Mouse (Mus musculus) Patski (cell line): ENCODE measurements around the gene Dtnbp1. TPM values are rescaled to one million over a fixed set of nuclear protein-coding genes. Genes with fewer than 3 reads are reported as not detected.

Source experiments
- ATAC-seq: fragments of 100-300 bp; one replicate; pipeline ENCODE4 v1.8.0; 2021
- CTCF ChIA-PET: fragments of 350-600 bp; sonication (Branson Sonifier 250); formaldehyde crosslinking; loops from one replicate; lab custom pipeline; 2022; ENCODE audit warnings: inconsistent platforms; lab: Charles Lee
- POLR2A ChIA-PET: fragments of 350-600 bp; sonication (Branson Sonifier 250); formaldehyde crosslinking; loops from one replicate; lab custom pipeline; 2022; ENCODE audit warnings: antibody characterized with exemption, inconsistent platforms; lab: Charles Lee
- DNase-seq: peaks from one replicate; pipeline ENCODE4 v3.0.0-alpha.2; 2011; ENCODE audit warnings: low read depth, low spot score
- H3K27me3 ChIP-seq: fragments of 371-371 bp; one replicate; pipeline ENCODE4 v1.5.1; 2021
- CTCF ChIP-seq: fragments of 100-300 bp; IDR thresholded peaks from one replicate; pipeline ENCODE4 v1.5.1; 2021
- in situ Hi-C: fragments of 300-500 bp; cut with MboI; formaldehyde crosslinking; loops from 3 replicates; pipeline ENCODE4 v1.11.1; 2018; ENCODE audit warnings: low pct_unique_long_range_greater_than_20kb, mixed read lengths
- polyA plus RNA-seq: library from polyadenylated mRNA; unstranded; gene quantifications from one replicate; pipeline ENCODE4 v1.2.3, GENCODE M21; 2021

The Dtnbp1 gene
- polyA plus RNA-seq, 1 experiment from 2014 or later = 155 TPM

DNA sequence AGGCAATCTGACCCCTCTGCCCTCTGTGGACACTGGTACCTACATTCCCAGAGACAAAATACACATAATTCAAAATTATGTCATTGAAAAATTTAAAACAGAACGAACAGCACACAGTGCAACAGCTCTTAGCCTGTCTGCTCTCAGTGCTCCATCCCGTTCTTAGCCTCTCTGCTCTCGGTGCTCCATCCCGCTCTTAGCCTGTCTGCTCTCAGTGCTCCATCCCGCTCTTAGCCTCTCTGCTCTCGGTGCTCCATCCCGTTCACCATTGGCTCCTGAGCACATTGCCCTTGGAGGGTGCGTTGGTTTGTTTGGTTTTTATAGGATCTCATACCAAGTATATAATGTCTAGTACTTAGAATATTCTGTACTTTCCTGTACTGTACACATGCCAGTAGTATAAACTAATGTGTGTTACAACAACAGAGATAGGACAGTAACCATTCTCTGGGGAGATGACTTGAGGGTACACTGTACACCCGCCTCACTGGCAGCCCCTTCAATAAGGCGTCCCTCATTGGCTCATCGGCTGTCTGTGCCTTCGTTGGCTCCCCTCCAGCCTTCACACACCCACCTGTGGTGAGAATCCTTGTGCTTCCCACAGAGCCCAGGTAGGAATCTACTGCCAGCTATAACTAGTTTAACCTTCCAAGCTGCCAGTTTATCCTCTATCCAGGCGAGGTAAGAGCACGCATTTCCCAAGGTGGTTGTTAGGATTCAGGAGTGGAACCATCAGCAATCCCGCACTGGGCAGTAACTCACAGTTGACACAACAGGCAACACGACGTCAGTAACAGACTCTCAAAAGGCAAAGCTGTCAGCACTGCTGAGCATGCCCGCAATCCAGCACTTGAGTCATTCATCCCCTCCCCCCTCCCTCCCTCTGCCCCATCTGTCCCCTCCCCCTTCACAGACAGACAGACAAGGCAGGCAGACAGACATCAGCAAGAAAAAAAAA lies 69.4 kb downstream of the Dtnbp1 start:
- no peak for TF ChIP-seq CTCF
- ChIA-PET CTCF (no interaction called here), POLR2A (no interaction called here)
- no peak for ATAC-seq
- no peak for DNase-seq
- no peaks in the 10 kb centered on the region for H3K27me3 ChIP-seq
- in situ Hi-C loops = no loop called here

DNA sequence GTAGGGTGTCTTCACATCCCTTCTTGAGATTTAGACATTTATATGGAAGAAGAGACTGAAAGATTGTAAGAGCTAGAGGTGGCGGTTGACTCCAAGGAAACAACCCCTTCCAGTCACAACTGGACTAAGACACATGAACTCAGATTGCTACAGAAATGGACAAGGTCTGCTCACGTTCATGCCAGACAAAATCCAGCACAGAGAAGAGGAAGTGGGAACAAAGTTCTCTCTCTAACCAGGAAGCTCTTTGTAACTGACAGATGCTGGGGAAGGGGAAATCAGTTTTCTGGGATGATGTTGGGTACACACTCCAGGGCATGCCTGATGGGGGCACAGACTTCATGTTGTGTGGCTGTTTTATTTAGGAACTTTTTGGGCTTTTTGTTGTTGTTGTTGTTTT lies 75.6 kb downstream of the Dtnbp1 start:
- ChIA-PET CTCF (no interaction called here), POLR2A (no interaction called here)
- ATAC-seq (no peak), DNase-seq (no peak)
- TF ChIP-seq CTCF = no peak
- in situ Hi-C loops = no loop called here
- no peaks in the 10 kb centered on the region for H3K27me3 ChIP-seq

GRCm38 (mm10) chr13:44925173-44925572 lies 76.8 kb downstream of the Dtnbp1 start:
- H3K27me3 ChIP-seq = no peaks in the 10 kb centered on the region
- ChIA-PET POLR2A (no interaction called here), CTCF (no interaction called here)
- DNase-seq (no peak), ATAC-seq (no peak)
- in situ Hi-C loops = no loop called here
- TF ChIP-seq CTCF = no peak

GRCm38 (mm10) chr13:44924042-44924441 lies 77.9 kb downstream of the Dtnbp1 start:
- in situ Hi-C loops = no loop called here
- no peak for DNase-seq
- POLR2A ChIA-PET = no interaction called here

GRCm38 (mm10) chr13:44921721-44922120 lies 80.2 kb downstream of the Dtnbp1 start:
- CTCF ChIA-PET = interaction anchor here (1.0 kb wide), 1 partner anchor 14 kb away, joined by 3 read pairs; no protein-coding TSS in a partner anchor
- POLR2A ChIA-PET = interaction anchor here (0.5 kb wide), 1 partner anchor 58 kb away, joined by 3 read pairs; no protein-coding TSS in a partner anchor
- TF ChIP-seq CTCF = no peak
- H3K27me3 ChIP-seq = no peaks in the 10 kb centered on the region
- no peak for DNase-seq
- in situ Hi-C loops = no loop called here
- ATAC-seq = no peak

More at GRCm38 (mm10) chr13:44924042-44924441, 77.9 kb downstream of the Dtnbp1 start:
- no peak for ATAC-seq
- CTCF ChIA-PET = interaction anchor here (0.8 kb wide), 1 partner anchor 11 kb away, joined by 3 read pairs; no protein-coding TSS in a partner anchor
- H3K27me3 ChIP-seq = no peaks in the 10 kb centered on the region
- TF ChIP-seq CTCF = no peak

- no peak for DNase-seq
- POLR2A ChIA-PET = no interaction called here
- CTCF ChIA-PET = interaction anchor here (1.0 kb wide), 1 partner anchor 13 kb away, joined by 3 read pairs; no protein-coding TSS in a partner anchor
- no peak for ATAC-seq
- in situ Hi-C loops = no loop called here
- no peak for TF ChIP-seq CTCF
- H3K27me3 ChIP-seq = no peaks in the 10 kb centered on the region
These were observed 80.9 kb downstream of the Dtnbp1 start for GRCm38 (mm10) chr13:44921095-44921494.

DNA sequence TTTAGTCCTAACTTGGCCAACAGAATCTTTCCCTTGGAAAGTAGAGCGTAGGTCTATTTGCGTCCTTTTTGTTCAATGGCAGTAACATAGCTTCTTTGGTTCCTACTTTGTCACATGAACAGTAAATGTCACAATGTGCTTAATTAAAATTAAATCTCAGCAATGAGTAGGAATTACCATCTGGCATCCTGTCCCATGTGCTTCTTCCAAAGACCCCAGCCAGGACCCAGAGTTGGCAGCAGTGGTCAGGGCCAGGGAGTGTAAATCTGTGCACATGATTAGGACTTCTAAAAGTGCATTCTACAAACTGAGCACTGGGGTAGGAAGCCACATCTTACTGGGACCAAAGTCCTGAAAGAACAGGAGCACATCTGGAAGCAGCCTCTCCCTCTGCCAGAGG lies 83.7 kb downstream of the Dtnbp1 start:
- in situ Hi-C loops = no loop called here
- ChIA-PET CTCF (interaction anchor here (1.6 kb wide), 1 partner anchor 10 kb away, joined by 6 read pairs; no protein-coding TSS in a partner anchor), POLR2A (interaction anchor here (0.5 to 1.1 kb wide), 2 partner anchors 11 to 234 kb away, joined by 4 read pairs; no protein-coding TSS in a partner anchor)
- no peaks in the 10 kb centered on the region for H3K27me3 ChIP-seq
- ATAC-seq (no peak), DNase-seq (no peak)
- TF ChIP-seq CTCF = no peak

DNA sequence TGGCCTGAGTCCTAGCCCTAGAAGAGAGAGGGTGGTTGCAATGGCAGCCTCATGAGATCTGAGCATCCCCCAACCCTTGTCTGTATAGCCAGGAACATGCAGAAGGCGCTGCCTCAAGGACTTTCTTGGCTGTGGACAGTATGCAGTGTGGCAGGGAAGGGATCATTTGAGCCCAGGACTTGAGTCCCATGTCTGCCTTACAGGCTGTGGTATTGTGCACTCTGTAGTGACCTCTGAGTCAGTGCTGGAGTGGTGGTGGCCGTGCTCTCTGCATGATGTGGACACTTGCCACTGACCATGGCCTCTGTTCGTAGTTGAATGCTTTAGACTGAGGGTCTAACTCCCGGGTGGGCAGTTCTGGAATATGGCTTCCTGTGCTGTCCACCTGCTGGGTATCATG lies 84.7 kb downstream of the Dtnbp1 start:
- no peak for TF ChIP-seq CTCF
- DNase-seq (no peak), ATAC-seq (no peak)
- ChIA-PET POLR2A (no interaction called here), CTCF (no interaction called here)
- in situ Hi-C loops = no loop called here
- H3K27me3 ChIP-seq = no peaks in the 10 kb centered on the region

DNA sequence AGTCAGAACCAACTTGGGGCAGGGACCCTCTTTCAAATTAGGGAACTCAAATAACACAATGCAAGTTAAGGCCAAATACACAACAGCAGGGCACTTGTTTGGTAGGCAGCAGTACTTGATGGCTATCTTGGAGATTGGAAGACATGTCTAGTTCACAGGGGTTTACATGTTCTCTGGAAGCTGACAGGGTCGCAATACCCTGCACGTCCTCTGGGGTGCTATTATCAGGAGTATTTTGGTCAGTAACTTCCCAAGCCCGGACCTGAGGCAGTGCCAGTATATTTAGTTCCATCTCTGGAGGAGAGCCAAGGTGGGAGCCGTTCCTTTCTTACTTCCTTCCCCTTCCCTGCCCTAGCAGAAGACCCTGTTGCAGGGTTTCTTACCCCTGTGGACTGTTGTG lies 86.0 kb downstream of the Dtnbp1 start:
- ChIA-PET CTCF (interaction anchor here (1.1 kb wide), 1 partner anchor 8 kb away, joined by 4 read pairs; no protein-coding TSS in a partner anchor), POLR2A (no interaction called here)
- ATAC-seq (no peak), DNase-seq (no peak)
- no peak for TF ChIP-seq CTCF
- in situ Hi-C loops = no loop called here
- H3K27me3 ChIP-seq = no peaks in the 10 kb centered on the region

GRCm38 (mm10) chr13:44915382-44915781 lies 86.6 kb downstream of the Dtnbp1 start:
- in situ Hi-C loops = no loop called here
- CTCF ChIA-PET = no interaction called here
- TF ChIP-seq CTCF = no peak
- DNase-seq = no peak
- H3K27me3 ChIP-seq = no peaks in the 10 kb centered on the region
- no peak for ATAC-seq
- POLR2A ChIA-PET = no interaction called here

- ChIA-PET POLR2A (interaction anchor here (1.4 kb wide), 1 partner anchor 15 kb away, joined by 3 read pairs; no protein-coding TSS in a partner anchor), CTCF (interaction anchor here (0.8 to 1.2 kb wide), 2 partner anchors 10 to 21 kb away, joined by 3 read pairs; no protein-coding TSS in a partner anchor)
- no peak for DNase-seq
- in situ Hi-C loops = no loop called here
- no peak for TF ChIP-seq CTCF
- H3K27me3 ChIP-seq = no peaks in the 10 kb centered on the region
- ATAC-seq = no peak
These were observed 88.4 kb downstream of the Dtnbp1 start for GRCm38 (mm10) chr13:44913560-44913959.
